Mouse (Mus musculus) limb, embryonic 10.5 days (tissue): ENCODE data around the gene Cela1. TPM values are rescaled to one million over a fixed set of nuclear protein-coding genes. Genes with fewer than 3 reads are reported as not detected.

Source experiments
- DNase-seq: peaks from one replicate; pipeline ENCODE4 v3.0.0-alpha.2; 2017; ENCODE audit warnings: low spot score
- H3K27ac ChIP-seq: fragments of 300-500 bp; sonication (generic); 2 replicates; pipeline ENCODE4 v1.5.1; 2016; ENCODE audit warnings: mild to moderate bottlenecking
- H3K27me3 ChIP-seq: fragments of 300-500 bp; sonication (generic); 2 replicates; pipeline ENCODE4 v1.6.1; 2016; ENCODE audit warnings: low read depth, mild to moderate bottlenecking; ENCODE audit not compliant: poor library complexity, severe bottlenecking
- H3K36me3 ChIP-seq: fragments of 300-500 bp; sonication (generic); 2 replicates; pipeline ENCODE4 v1.6.1; 2016; ENCODE audit warnings: mild to moderate bottlenecking, moderate library complexity
- H3K4me1 ChIP-seq: fragments of 300-500 bp; sonication (generic); 2 replicates; pipeline ENCODE4 v1.6.1; 2016
- H3K4me3 ChIP-seq: fragments of 300-500 bp; sonication (generic); 2 replicates; pipeline ENCODE4 v1.5.1; 2016; ENCODE audit warnings: mild to moderate bottlenecking, moderate library complexity
- H3K9me3 ChIP-seq: fragments of 300-500 bp; sonication (generic); replicated peaks from 2 replicates; pipeline ENCODE4 v1.6.1; 2016; ENCODE audit warnings: mild to moderate bottlenecking
- WGBS: fragments of 180-500 bp; shearing (Covaris S2); methylation state at CpG from one replicate; pipeline ENCODE4 v1.1.7; 2016; 5-methylcytosine and 5-hydroxymethylcytosine counted together
- polyA plus RNA-seq: library from polyadenylated mRNA; unstranded; fragments of >200 nt; fragmentation: Nextera tagmentation; extraction: Ambion mirVana; gene quantifications from 2 replicates; pipeline ENCODE4 v1.2.1, GENCODE M21; 2016

Cela1 gene
- 0.74 and 1.7 TPM in 2 replicates for polyA plus RNA-seq

DNA sequence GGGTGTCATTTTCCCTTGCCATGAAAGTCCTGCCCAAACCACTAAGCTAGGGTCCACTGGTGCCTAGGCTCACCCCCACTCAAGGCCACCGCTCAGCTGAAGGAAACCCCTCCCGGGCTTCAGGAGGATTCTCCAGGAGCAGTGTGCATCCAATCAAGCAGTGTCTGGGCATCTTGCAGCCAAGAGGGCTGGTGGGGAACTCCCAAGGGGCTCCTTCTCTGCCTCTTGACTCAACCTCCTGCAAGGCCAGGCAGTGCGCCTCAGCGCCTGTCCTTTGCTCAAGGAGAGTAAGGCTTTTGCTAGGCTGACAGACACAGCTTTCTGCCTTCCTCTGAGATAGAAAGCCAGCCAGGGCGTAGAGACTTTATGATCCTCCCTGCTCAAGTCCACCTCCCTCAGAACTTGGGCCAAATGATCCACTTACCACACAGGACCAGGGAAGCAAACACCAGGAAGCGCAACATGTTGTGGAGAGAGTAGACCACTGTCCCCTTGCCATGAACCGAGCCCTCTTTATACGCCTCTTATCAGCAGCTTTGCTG lies at the start of gene Cela1:
TSS of gene Cela1 (minus strand) at position 492 of the 542 bp plus-strand sequence.
- WGBS, result 84% methylated on average over 8 of the region's 8 CpGs
- Histone ChIP-seq H3K27ac (peak within 1 kb of the TSS; percentile 12; the same call in 1 of the 2 replicates), H3K27me3 (peaks cover 23% of the 10 kb centered on the region), H3K9me3 (peaks cover 5% of the 10 kb centered on the region; the same call in 1 of the 2 replicates), H3K4me3 (no peak within 1 kb of the TSS), H3K4me1 (peaks cover 7% of the 10 kb centered on the region; the same call in 1 of the 2 replicates), H3K36me3 (no peaks in the 10 kb centered on the region)
- DNase-seq, result no peak

DNA sequence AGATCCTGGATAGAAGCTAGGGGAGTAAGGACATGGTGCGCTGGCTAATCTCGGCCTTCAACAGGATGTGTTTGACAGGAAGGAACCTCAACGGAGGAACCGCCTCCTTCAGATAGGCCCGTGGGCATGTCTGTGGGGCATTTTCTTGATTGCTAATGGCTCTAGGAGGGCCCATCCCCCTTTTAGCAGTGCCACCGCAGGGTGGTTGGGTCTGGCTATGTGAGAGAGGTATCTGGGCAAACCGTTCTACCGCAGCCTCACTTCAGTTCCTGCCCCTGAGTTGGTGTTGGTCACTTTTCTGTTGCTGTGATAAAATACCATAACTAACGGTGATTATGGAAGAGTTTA lies 48.2 kb upstream of the Cela1 start:
- no peak for DNase-seq
- H3K4me3 ChIP-seq, result no peak overlapping the region
- H3K4me1 ChIP-seq, result 0 out of 2 replicates have a peak, but pooled peaks cover 6% of the 10 kb centered on the region
- H3K9me3 ChIP-seq, result no peaks in the 10 kb centered on the region
- WGBS, result 92% methylated on average over 9 of the region's 9 CpGs
- no peak overlapping the region for H3K27ac ChIP-seq
- H3K27me3 ChIP-seq, result peaks cover 21% of the 10 kb centered on the region
- no peaks in the 10 kb centered on the region for H3K36me3 ChIP-seq

DNA sequence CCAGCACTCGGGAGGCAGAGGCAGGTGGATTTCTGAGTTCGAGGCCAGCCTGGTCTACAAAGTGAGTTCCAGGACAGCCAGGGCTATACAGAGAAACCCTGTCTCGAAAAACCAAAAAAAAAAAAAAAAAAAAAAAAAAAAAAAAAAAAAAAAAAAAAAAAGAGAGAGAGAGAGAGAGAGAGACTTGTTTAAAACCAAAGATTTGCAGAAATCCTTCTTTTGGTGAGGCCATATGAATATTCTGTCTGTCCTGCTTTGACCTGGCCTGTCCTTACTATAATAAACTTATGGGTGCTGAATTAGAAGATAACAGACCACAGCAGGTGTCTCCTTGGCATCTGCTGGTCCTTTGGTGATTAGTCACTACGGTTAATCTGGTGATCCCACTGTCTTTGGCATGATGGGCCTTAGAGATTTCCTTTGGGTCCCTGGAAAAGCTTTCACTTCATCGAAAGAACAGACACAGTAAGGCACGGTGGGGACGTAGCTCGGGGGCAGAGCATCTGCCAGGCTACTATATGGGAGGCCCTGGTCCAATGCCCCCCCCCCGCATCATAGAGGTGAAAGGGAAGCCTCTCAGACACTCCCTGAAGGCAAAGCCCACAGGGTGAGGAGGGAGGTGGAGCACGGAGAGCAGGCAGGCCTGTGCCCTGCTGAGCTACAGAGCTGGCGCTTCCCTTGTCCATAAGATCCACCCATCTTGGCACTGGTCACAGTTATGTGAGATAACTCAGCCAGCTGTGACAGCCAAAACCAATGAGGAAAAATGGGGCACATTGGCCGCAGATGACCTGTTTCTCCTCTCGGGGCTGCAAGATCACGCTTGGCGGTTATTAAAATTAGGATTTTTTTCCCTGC lies 47.6 kb upstream of the Cela1 start:
- 0 out of 2 replicates have a peak, but pooled peaks cover 6% of the 10 kb centered on the region for H3K4me1 ChIP-seq
- no peaks in the 10 kb centered on the region for H3K9me3 ChIP-seq
- H3K36me3 ChIP-seq, result no peaks in the 10 kb centered on the region
- H3K27me3 ChIP-seq, result peaks cover 27% of the 10 kb centered on the region
- DNase-seq, result no peak
- H3K4me3 ChIP-seq, result no peak overlapping the region
- WGBS, result 91% methylated on average over 15 of the region's 15 CpGs
- no peak overlapping the region for H3K27ac ChIP-seq

- H3K36me3 ChIP-seq, result no peaks in the 10 kb centered on the region
- no peak overlapping the region for H3K4me3 ChIP-seq
- H3K9me3 ChIP-seq, result no peaks in the 10 kb centered on the region
- peaks cover 17% of the 10 kb centered on the region for H3K4me1 ChIP-seq
- 42% methylated on average over 5 of the region's 5 CpGs for WGBS
- peaks cover 54% of the 10 kb centered on the region for H3K27me3 ChIP-seq
- DNase-seq, result no peak
- H3K27ac ChIP-seq, result no peak overlapping the region
Measured at GRCm38 (mm10) chr15:100732580-100732979, 44.9 kb upstream of the Cela1 start.

DNA sequence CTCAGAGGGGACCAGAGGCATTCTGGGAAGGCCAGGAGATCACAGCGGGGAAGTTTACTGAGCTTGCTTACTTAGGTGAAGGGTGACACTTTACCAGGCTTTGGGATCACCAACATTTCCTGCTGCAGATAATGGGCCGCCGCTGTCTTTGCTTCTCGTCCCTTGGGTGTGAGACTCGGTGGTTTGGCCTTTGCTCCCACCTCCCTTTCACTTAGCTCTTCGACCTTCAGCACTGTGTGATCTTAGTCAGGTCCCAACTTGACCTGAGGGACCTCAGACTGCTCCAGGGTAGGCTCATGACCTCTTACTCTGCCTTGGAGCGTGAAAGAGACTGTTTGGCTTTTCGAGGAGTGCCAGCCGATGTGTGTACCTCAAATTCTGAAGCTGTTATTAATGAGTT lies 43.4 kb upstream of the Cela1 start:
- 45% methylated on average over 9 of the region's 9 CpGs for WGBS

GRCm38 (mm10) chr15:100729281-100729985 lies 41.7 kb upstream of the Cela1 start, which contains the start of gene Galnt6:
Gene Galnt6, minus strand, starts transcription at chr15:100729376.
- H3K27me3 ChIP-seq, result peaks cover 64% of the 10 kb centered on the region
- DNase-seq, result peak; percentile 64

More for the DNA sequence above, 43.4 kb upstream of the Cela1 start:
- H3K36me3 ChIP-seq, result no peaks in the 10 kb centered on the region
- no peaks in the 10 kb centered on the region for H3K9me3 ChIP-seq
- H3K4me3 ChIP-seq, result no peak overlapping the region
- no peak for DNase-seq
- H3K27me3 ChIP-seq, result peaks cover 64% of the 10 kb centered on the region
- no peak overlapping the region for H3K27ac ChIP-seq
- peaks cover 17% of the 10 kb centered on the region for H3K4me1 ChIP-seq

GRCm38 (mm10) chr15:100728586-100728985 lies 40.9 kb upstream of the Cela1 start:
- Histone ChIP-seq H3K9me3 (no peaks in the 10 kb centered on the region), H3K27ac (no peak overlapping the region)
- 31% methylated on average over 9 of the region's 9 CpGs for WGBS

More at GRCm38 (mm10) chr15:100729281-100729985, 41.7 kb upstream of the Cela1 start, which contains the start of gene Galnt6:
- H3K36me3 ChIP-seq, result no peaks in the 10 kb centered on the region
- peak within 1 kb of the TSS; percentile 50 for H3K4me3 ChIP-seq
- WGBS, result 4% methylated on average over 57 of the region's 57 CpGs
- no peaks in the 10 kb centered on the region for H3K9me3 ChIP-seq
- H3K4me1 ChIP-seq, result peaks cover 17% of the 10 kb centered on the region
- no peak within 1 kb of the TSS for H3K27ac ChIP-seq

DNA sequence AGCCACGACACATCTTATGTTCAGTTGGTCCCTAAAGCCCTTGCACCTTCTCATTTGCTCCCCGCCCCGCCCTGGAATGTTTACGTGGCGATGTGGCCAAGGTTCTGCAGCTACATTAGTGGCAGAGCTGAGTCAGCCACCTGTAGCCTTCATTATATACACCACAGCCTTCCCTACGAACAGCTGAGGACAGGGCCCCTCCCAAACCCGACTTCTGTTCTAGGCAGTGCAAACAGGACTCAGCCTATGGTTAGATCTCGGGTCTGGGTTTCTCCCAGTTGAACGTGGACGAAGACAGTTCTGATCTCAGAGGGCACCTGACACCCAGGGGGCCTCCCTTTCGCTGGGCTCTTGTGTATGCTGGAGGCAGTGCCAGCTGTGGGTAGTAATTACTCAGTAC lies 40.1 kb upstream of the Cela1 start:
- Histone ChIP-seq H3K27me3 (peaks cover 61% of the 10 kb centered on the region), H3K4me3 (no peak overlapping the region), H3K27ac (no peak overlapping the region), H3K36me3 (no peaks in the 10 kb centered on the region), H3K9me3 (no peaks in the 10 kb centered on the region), H3K4me1 (peaks cover 15% of the 10 kb centered on the region)
- 84% methylated on average over 11 of the region's 11 CpGs for WGBS
- no peak for DNase-seq

More at GRCm38 (mm10) chr15:100728586-100728985, 40.9 kb upstream of the Cela1 start:
- no peak for DNase-seq
- Histone ChIP-seq H3K36me3 (no peaks in the 10 kb centered on the region), H3K27me3 (peaks cover 64% of the 10 kb centered on the region), H3K4me1 (peaks cover 17% of the 10 kb centered on the region), H3K4me3 (peak overlapping the region; percentile 50)

DNA sequence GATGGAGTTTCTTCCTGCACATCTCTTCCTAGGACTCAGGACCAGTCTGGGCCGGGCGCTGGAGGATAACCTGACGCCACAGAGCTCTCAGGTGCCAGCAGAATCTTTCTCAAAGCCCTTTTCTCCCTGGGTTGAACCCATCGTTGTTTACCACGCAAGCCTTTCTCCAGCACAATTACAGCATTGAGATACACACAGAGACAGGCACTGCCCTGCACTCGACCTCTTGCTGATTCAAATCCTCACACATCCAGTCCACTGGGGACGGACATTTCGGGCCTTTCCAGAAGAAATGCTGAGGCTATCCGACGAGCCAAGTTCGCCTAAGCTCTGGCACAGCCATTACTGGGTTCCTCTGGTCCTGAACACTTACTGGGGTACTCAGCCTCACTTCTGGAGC lies 39.0 kb upstream of the Cela1 start:
- DNase-seq, result no peak
- H3K27ac ChIP-seq, result no peak overlapping the region
- no peak overlapping the region for H3K4me3 ChIP-seq
- WGBS, result 85% methylated on average over 11 of the region's 11 CpGs
- H3K27me3 ChIP-seq, result peaks cover 51% of the 10 kb centered on the region
- no peaks in the 10 kb centered on the region for H3K9me3 ChIP-seq
- H3K36me3 ChIP-seq, result no peaks in the 10 kb centered on the region
- H3K4me1 ChIP-seq, result peaks cover 11% of the 10 kb centered on the region

GRCm38 (mm10) chr15:100723505-100723904 lies 35.8 kb upstream of the Cela1 start:
- DNase-seq, result no peak
- 76% methylated on average over 14 of the region's 14 CpGs for WGBS
- H3K4me1 ChIP-seq, result no peaks in the 10 kb centered on the region
- no peaks in the 10 kb centered on the region for H3K36me3 ChIP-seq
- H3K4me3 ChIP-seq, result no peak overlapping the region
- no peak overlapping the region for H3K27ac ChIP-seq
- peaks cover 19% of the 10 kb centered on the region for H3K27me3 ChIP-seq
- no peaks in the 10 kb centered on the region for H3K9me3 ChIP-seq

DNA sequence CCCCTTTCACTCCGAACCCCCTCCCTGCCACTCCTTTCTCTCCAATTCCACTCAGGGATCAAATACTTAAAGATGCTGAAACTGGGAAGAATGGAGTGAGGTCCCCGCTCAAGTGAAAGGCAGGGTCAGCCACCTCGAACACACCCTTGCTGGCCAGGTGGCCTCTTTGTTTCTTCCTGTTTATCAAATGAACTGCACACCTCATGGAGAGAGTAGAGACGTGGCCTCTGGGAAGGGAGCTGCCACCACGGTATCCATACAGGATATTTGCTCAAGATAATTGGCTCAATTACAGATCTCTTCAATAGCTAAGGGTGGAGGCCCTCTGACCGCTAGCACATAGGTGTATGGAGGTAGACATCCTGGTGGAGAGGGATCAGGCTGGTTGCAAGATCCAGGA lies 34.8 kb upstream of the Cela1 start:
- WGBS, result 81% methylated on average over 6 of the region's 6 CpGs
- Histone ChIP-seq H3K4me3 (no peak overlapping the region), H3K36me3 (no peaks in the 10 kb centered on the region), H3K4me1 (no peaks in the 10 kb centered on the region), H3K27me3 (peaks cover 10% of the 10 kb centered on the region), H3K9me3 (no peaks in the 10 kb centered on the region), H3K27ac (no peak overlapping the region)
- no peak for DNase-seq

- Histone ChIP-seq H3K27ac (no peak overlapping the region), H3K27me3 (peaks cover 4% of the 10 kb centered on the region), H3K4me1 (no peaks in the 10 kb centered on the region), H3K9me3 (no peaks in the 10 kb centered on the region), H3K4me3 (no peak overlapping the region), H3K36me3 (no peaks in the 10 kb centered on the region)
- no peak for DNase-seq
- WGBS, result 70% methylated on average over 4 of the region's 4 CpGs
Measured at GRCm38 (mm10) chr15:100722026-100722425, 34.3 kb upstream of the Cela1 start.

DNA sequence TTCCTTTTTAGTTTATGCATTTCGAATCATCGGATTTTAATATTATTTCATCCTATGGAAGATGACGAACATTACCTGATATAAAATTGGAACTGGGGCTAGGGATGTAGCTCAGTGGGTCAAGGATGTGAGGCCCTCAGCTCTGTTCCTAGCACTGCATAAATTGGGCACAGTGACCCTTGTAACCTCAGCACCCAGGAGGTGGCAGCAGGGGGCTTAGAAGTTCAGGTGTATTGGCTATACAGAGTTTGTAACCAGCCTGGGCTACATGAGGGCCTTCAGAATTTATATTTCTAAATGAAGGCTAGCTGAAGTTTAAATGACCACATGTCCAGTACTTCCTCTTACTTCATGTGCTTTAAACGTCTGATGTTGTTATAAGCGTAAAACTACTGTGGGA lies 33.7 kb upstream of the Cela1 start:
- no peak for DNase-seq
- Histone ChIP-seq H3K27ac (no peak overlapping the region), H3K36me3 (no peaks in the 10 kb centered on the region), H3K9me3 (no peaks in the 10 kb centered on the region), H3K4me1 (no peaks in the 10 kb centered on the region), H3K4me3 (no peak overlapping the region), H3K27me3 (no peaks in the 10 kb centered on the region)
- 94% methylated on average over 5 of the region's 5 CpGs for WGBS
